Mouse (Mus musculus) liver, embryonic 11.5 days (tissue): ENCODE measurements around the gene Ptma. TPM values are rescaled to one million over a fixed set of nuclear protein-coding genes. Genes with fewer than 3 reads are reported as not detected.
"Not testable (repeated sequence)": the region's sequence is repeated elsewhere in the genome, so short reads cannot be mapped to it uniquely, and the experiment has no call there.

Experiments
- ATAC-seq: fragments of 200-750 bp; cut with Nextera tagmentation; replicated peaks from 2 replicates; pipeline ENCODE4 v1.8.0; 2017; ENCODE audit warnings: moderate number of reproducible peaks, mild to moderate bottlenecking, moderate TSS enrichment, moderate library complexity; ENCODE audit not compliant: low FRiP score
- DNase-seq: peaks from one replicate; pipeline ENCODE4 v3.0.0-alpha.2; 2017; ENCODE audit warnings: low spot score
- H3K27ac ChIP-seq: fragments of 300-500 bp; sonication (generic); 2 replicates; pipeline ENCODE4 v1.5.1; 2014; ENCODE audit warnings: mild to moderate bottlenecking, low read depth, low read length, control low read depth
- H3K27me3 ChIP-seq: fragments of 300-500 bp; sonication (generic); replicated peaks from 2 replicates; pipeline ENCODE4 v1.6.1; 2014; ENCODE audit warnings: low read length, mixed read lengths; ENCODE audit not compliant: control insufficient read depth, insufficient read depth
- H3K36me3 ChIP-seq: fragments of 300-500 bp; sonication (generic); 2 replicates; pipeline ENCODE4 v1.6.1; 2014; ENCODE audit warnings: mild to moderate bottlenecking, low read length, moderate library complexity, mixed read lengths; ENCODE audit not compliant: control insufficient read depth, insufficient read depth
- H3K4me1 ChIP-seq: fragments of 300-500 bp; sonication (generic); replicated peaks from 2 replicates; pipeline ENCODE4 v1.6.1; 2014; ENCODE audit warnings: low read length, mixed read lengths; ENCODE audit not compliant: control insufficient read depth, insufficient read depth
- H3K4me2 ChIP-seq: fragments of 300-500 bp; sonication (generic); 2 replicates; pipeline ENCODE4 v1.6.1; 2014; ENCODE audit warnings: mild to moderate bottlenecking, control low read depth, moderate library complexity
- H3K4me3 ChIP-seq: fragments of 300-500 bp; sonication (generic); 2 replicates; pipeline ENCODE4 v1.5.1; 2014; ENCODE audit warnings: low read depth, low read length, control low read depth
- H3K9ac ChIP-seq: fragments of 300-500 bp; sonication (generic); 2 replicates; pipeline ENCODE4 v1.6.1; 2014; ENCODE audit warnings: low read depth, low read length, control low read depth
- H3K9me3 ChIP-seq: fragments of 300-500 bp; sonication (generic); 2 replicates; pipeline ENCODE4 v1.6.1; 2016; ENCODE audit warnings: low read length, inconsistent platforms, mixed read lengths; ENCODE audit not compliant: control insufficient read depth
- WGBS: fragments of 180-500 bp; shearing (Covaris S2); extraction: QIAGEN DNeasy Blood & Tissue Kit; methylation state at CpG from one replicate; pipeline ENCODE4 v1.1.7; 2014; 5-methylcytosine and 5-hydroxymethylcytosine counted together
- polyA plus RNA-seq: library from polyadenylated mRNA; unstranded; fragments of >200 nt; fragmentation: Nextera tagmentation; extraction: Ambion mirVana; gene quantifications from 2 replicates; pipeline ENCODE4 v1.2.1, GENCODE M21; 2014

Ptma gene
- polyA plus RNA-seq, 1 experiment from 2014 or later, result 2,805 TPM

DNA sequence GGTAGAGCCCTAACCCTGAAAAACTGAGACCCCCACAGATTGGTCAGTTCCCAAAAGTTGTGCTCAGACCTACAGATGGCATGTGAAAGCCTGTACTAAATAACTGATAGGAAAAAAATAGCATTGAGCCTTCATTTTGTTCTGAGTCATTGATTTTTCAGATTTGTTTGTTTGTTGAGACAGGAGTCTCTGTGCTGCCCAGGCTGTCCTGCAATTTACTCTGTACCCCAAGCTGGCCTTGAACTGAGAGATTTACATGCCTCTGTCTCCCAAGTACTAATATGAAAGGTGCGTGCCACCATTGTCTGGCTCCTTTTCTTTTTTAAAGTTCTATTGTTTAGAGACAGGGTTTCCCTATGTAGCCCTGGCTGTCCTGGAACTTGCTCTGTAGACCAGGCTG, 41.2 kb upstream of the Ptma start:
- Histone ChIP-seq H3K4me3 (no peak overlapping the region), H3K9ac (no peak overlapping the region), H3K4me2 (no peak overlapping the region), H3K36me3 (no peaks in the 10 kb centered on the region), H3K4me1 (peaks cover 21% of the 10 kb centered on the region), H3K27me3 (no peaks in the 10 kb centered on the region), H3K9me3 (no peaks in the 10 kb centered on the region), H3K27ac (no peak overlapping the region)
- ATAC-seq (no peak), DNase-seq (no peak)
- 97% methylated on average over 1 of the region's 1 CpGs for WGBS

DNA sequence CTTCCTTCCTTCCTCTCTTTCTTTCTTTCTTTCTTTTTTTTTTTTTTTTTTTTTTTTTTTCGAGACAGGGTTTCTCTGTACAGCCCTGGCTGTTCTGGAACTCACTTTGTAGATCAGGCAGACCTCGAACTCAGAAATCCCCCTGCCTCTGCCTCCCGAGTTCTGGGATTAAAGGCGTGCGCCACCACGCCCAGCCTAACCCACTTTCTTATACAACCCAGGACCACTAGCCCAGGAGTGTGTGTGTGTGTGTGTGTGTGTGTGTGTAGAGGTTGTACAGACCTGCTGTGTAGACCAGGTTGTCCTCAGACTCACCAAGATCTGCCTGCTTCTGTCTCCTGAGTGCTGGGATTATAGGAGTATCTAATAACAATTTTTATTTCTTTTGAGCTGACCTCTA, 40.7 kb upstream of the Ptma start:
- not testable (repeated sequence) for H3K36me3 ChIP-seq, H3K4me3 ChIP-seq, H3K27me3 ChIP-seq, H3K4me2 ChIP-seq, H3K9me3 ChIP-seq, ATAC-seq, DNase-seq, H3K9ac ChIP-seq, H3K27ac ChIP-seq
- H3K4me1 ChIP-seq, result peaks cover 18% of the 10 kb centered on the region
- WGBS, result 96% methylated on average over 5 of the region's 6 CpGs

DNA sequence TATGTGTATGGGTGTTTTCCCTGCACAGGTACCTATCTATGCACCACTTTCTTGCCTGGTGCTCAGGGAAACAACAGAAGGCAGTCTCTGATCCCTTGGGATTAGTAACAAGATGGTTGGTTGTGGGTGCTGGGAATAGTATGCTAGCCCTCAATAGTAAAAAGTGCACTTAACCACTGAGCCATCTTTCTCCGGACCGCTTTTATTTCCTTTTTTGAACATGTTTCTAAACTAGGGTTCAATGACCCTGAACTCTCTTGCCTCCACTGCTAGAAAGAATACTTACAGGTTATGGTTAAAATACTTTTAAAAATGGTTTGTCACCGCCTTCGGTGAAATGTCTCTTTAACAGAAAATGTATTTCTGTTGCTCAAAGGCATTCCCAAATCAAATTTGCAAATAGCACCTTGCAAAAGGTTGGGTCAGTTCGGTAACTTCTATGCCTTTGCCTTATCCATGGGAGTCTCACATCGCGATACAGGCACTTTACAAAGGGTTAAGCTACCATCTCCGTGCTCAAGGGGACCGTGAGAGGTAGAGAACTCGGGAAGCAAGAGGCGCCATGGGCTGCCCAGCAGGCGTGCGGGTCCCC, 39.7 kb upstream of the Ptma start:
- 8% methylated on average over 13 of the region's 13 CpGs for WGBS
- no peak for ATAC-seq

DNA sequence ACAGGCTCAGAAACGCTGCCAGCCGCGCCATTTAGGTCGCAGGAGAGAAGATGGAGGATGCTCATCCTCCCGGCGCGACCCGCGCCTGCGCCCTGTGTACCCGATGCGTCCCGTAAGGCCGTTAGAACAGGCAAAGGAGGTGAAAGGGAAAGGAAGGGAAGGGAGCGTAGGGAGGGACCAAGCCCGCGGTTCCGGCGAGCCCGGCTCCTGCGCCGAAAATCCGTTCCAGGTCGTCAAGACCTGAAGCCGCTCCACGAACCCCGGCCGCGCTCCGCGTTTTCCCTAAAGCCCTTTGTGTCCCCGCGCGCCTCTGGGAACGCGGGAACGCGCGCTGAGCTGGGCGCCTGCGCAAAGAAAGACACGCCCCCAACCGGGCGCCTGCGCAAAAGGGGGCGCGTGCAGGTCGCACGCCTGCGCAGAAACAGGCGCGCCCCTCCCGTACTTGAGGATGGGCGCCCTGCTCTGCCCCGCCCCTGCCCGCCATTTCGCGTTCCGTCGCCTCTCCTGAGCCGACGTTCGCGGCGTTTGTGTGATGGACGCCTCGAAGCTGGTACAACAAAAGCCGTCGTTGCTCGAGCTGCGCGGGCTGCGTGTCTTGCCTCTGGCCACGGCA, 39.1 kb upstream of the Ptma start:
- H3K9me3 ChIP-seq, result no peaks in the 10 kb centered on the region
- H3K4me1 ChIP-seq, result peaks cover 19% of the 10 kb centered on the region
- H3K27ac ChIP-seq, result peak overlapping the region; percentile 85
- H3K4me2 ChIP-seq, result peak overlapping the region; percentile 89
- ATAC-seq (peak; percentile 95), DNase-seq (peak; percentile 100)
- peak overlapping the region; percentile 85 for H3K4me3 ChIP-seq
- H3K36me3 ChIP-seq, result no peaks in the 10 kb centered on the region
- H3K27me3 ChIP-seq, result no peaks in the 10 kb centered on the region
- WGBS, result under 1% methylated on average over 72 of the region's 74 CpGs
- H3K9ac ChIP-seq, result peak overlapping the region; percentile 98

More for the DNA sequence above, 39.7 kb upstream of the Ptma start:
- DNase-seq, result no peak
- Histone ChIP-seq H3K27me3 (no peaks in the 10 kb centered on the region), H3K27ac (peak overlapping the region; percentile 85), H3K36me3 (no peaks in the 10 kb centered on the region), H3K4me1 (peaks cover 16% of the 10 kb centered on the region), H3K4me2 (peak overlapping the region; percentile 89), H3K9ac (peak overlapping the region; percentile 73), H3K4me3 (peak overlapping the region; percentile 85), H3K9me3 (no peaks in the 10 kb centered on the region)

DNA sequence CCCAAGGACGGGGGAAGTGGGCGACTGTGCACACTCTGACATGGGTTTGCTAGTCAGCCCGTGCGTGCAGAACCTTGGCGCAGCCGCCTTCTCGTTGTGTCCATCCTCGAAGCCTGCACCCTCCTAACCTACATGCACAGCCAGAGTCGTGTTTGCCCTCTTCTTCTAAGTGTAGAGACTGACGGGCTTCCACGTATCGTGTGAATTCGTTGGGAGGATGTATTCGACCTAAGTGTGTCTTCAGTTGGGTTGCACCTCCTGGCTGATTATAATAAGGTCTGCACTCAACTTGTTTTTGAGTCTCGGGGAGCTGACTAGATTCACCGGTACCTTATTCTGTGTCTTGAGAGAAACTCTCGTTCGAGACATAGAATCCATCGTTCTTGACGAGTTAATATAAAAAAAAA, 38.6 kb upstream of the Ptma start:
- DNase-seq (no peak), ATAC-seq (peak; percentile 29)
- peak overlapping the region; percentile 98 for H3K9ac ChIP-seq
- H3K4me3 ChIP-seq, result peak overlapping the region; percentile 85
- peaks cover 23% of the 10 kb centered on the region for H3K4me1 ChIP-seq
- 4% methylated on average over 20 of the region's 20 CpGs for whole genome bisulfite sequencing
- H3K36me3 ChIP-seq, result no peaks in the 10 kb centered on the region
- H3K9me3 ChIP-seq, result no peaks in the 10 kb centered on the region
- peak overlapping the region; percentile 89 for H3K4me2 ChIP-seq
- peak overlapping the region; percentile 85 for H3K27ac ChIP-seq
- no peaks in the 10 kb centered on the region for H3K27me3 ChIP-seq

DNA sequence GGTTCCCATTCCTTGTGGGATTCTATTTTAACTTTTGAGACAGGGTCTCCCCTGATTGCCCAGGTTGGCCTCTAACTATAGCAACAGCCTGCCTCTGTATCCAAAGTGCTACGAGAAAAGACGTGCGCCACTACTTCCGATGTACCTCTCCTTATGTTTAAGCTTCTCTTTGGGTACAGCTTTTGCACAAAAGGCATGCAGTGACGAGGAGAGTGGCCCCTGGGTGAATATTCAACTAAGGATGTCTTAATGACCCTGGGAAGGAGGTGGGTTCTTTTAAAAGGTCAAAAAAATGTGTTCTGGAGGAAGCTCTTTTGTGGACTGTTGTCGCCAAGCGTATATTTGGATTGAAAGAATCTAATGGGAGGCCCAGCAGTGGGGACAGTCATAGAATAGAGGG, 38.2 kb upstream of the Ptma start:
- Histone ChIP-seq H3K27ac (peak overlapping the region; percentile 85), H3K9me3 (no peaks in the 10 kb centered on the region), H3K9ac (peak overlapping the region; percentile 98), H3K36me3 (no peaks in the 10 kb centered on the region), H3K4me1 (peaks cover 23% of the 10 kb centered on the region), H3K4me2 (peak overlapping the region; percentile 89), H3K4me3 (peak overlapping the region; percentile 85), H3K27me3 (no peaks in the 10 kb centered on the region)
- ATAC-seq, result no peak
- WGBS, result 59% methylated on average over 7 of the region's 7 CpGs
- no peak for DNase-seq

DNA sequence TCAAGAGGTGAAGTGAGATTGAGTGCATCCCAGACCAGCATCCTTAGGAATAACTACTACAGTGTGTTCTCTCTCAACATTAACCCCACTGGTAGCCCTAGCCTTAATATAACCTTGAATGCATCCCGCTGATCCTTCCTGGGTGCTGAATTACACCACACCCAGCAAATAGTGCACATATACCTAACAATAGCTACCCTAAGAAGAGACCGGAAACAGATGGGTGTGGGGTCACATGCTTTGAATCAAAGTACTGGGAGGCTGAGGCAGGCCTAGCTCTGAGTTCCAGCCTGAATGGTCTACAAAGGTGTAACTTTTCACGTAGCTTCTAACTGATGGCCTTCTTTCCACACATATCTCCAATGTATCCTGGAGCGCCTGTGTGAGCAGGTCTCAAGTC, 37.8 kb upstream of the Ptma start:
- Histone ChIP-seq H3K9me3 (no peaks in the 10 kb centered on the region), H3K4me1 (peaks cover 23% of the 10 kb centered on the region), H3K9ac (peak overlapping the region; percentile 98), H3K4me2 (peak overlapping the region; percentile 89), H3K4me3 (peak overlapping the region; percentile 85), H3K36me3 (no peaks in the 10 kb centered on the region), H3K27me3 (no peaks in the 10 kb centered on the region), H3K27ac (peak overlapping the region; percentile 85)
- ATAC-seq, result no peak
- DNase-seq, result no peak
- WGBS, result 88% methylated on average over 4 of the region's 4 CpGs

DNA sequence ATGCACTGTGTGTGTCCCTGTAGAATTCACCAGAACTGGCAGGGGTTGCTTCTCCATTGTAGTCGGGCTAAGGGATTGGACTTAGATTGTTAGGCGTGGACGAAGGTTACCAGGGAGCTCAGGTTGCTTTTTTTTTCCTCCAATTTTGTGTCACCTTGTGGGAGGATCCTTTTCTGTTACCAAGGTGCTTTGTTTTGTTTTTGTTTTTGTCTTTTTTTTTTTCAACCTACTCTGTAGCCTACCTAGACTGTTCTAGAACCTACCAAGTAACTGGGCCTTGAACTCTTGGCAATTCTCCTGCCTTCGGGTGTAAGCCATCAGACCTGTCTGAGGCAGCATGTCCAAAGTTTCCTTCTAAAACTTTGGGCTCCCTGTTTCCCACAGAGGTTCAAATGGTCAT, 36.6 kb upstream of the Ptma start:
- Histone ChIP-seq H3K36me3 (no peaks in the 10 kb centered on the region), H3K4me2 (no peak overlapping the region), H3K27ac (no peak overlapping the region), H3K9me3 (no peaks in the 10 kb centered on the region), H3K4me1 (peaks cover 23% of the 10 kb centered on the region), H3K4me3 (no peak overlapping the region), H3K27me3 (no peaks in the 10 kb centered on the region), H3K9ac (no peak overlapping the region)
- DNase-seq (no peak), ATAC-seq (no peak)
- 87% methylated on average over 4 of the region's 4 CpGs for WGBS

DNA sequence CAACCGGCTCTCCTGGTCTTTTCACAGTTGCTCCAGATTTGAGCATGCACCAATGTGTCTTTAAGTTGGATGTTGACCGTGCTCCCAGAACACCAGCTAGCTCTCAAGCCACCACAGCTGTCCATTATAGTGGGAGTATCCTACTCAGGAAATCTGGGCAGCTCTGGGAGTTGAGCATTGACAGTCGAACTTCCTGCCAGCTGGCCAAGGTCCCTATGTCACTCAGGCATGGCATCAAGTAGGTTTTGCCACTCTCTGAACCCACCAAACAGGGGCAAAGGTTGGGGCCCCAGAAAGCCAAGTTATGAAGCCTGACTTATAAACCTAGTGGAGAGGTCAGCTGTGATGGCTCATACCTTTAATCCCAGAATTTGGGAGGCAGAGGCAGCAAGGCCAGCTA, 35.8 kb upstream of the Ptma start:
- Histone ChIP-seq H3K27me3 (no peaks in the 10 kb centered on the region), H3K9ac (no peak overlapping the region), H3K36me3 (no peaks in the 10 kb centered on the region), H3K9me3 (no peaks in the 10 kb centered on the region), H3K27ac (no peak overlapping the region), H3K4me1 (peaks cover 23% of the 10 kb centered on the region), H3K4me3 (no peak overlapping the region), H3K4me2 (no peak overlapping the region)
- ATAC-seq (no peak), DNase-seq (no peak)
- WGBS, result 82% methylated on average over 3 of the region's 3 CpGs
